Mouse (Mus musculus) monocyte, adult 59 days (primary cell): ENCODE results near the gene Slc9a1. TPM values are rescaled to one million over a fixed set of nuclear protein-coding genes. Genes with fewer than 3 reads are reported as not detected.

ENCODE experiments used
- total RNA-seq, 2 experiments: library from RNA; stranded (reverse); gene quantifications; one replicate each; pipeline ENCODE4 v1.2.4; 2023

Gene Slc9a1
- total RNA-seq = 10 to 100 TPM; 53.1 to 56.3 TPM

DNA sequence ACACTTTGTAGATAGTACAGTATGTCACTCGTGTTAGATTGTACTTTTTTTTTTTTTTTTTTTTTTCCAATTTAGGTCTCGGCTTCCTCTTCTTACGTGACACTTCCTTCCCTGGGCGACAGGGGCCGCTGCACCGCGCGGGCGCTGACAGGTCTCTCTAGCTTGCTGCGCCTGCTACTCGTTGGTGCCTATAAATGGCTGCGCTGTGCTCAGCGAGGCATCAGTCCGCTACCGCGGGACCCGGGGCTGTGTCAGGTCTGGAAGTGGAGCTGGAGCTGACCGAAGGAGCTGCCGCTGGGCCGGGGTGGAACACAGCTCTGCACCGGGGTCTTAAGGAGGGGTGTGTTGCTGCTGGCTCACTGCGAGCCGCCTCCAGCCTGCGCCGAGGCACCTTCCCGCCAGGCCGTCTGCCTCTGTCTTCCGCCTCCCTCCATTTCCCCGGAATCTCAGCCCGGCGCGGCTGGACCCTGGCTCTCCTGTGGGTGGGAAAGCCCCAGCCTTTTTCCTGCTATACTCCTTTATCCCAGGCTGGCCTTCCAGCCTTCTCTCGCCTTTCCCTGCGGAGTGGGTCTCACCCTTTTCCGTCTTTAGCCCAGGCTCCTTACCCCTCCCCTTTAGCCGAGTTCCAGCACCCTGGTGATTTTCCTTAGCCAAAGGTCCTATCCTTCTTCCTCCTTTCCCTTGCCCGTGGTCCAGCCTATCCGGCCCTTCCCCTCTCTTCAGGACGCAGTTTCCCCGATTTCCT is at the start of gene Slc9a1:
Gene Slc9a1, plus strand, starts transcription at position 154 of the 745 bp plus-strand sequence.

GRCm38 (mm10) chr4:133353367-133354365 is 15.8 kb upstream of the Slc9a1 start, which contains the start of gene Wdtc1:
Wdtc1 (minus strand) TSS chr4:133353481.

Other genes starting within 250 kb of the Slc9a1 start
- 100 to 1,000 TPM; 361 to 372 TPM for gene Wasf2, start 239.2 kb upstream of the Slc9a1 start, total RNA-seq
- 1 to 10 TPM in 1 of 2 experiments, not detected in 1; 1.2 TPM for gene Cd164l2, start 157.6 kb upstream of the Slc9a1 start, total RNA-seq
- gene Gpr3, start 157.2 kb upstream of the Slc9a1 start, total RNA-seq = under 1 TPM; 0.26 to 0.61 TPM
- gene Map3k6, start 128.9 kb upstream of the Slc9a1 start, total RNA-seq = 10 to 100 TPM in 1 of 2 experiments, 1 to 10 TPM in 1; 6.7 to 11.1 TPM
- gene Sytl1, start 106.6 kb upstream of the Slc9a1 start, total RNA-seq = under 1 TPM; 0.67 to 0.73 TPM
- 10 to 100 TPM; 35.3 to 41.7 TPM for gene Tmem222, start 91.9 kb upstream of the Slc9a1 start, total RNA-seq
- 10 to 100 TPM; 33.2 to 36.7 TPM for gene Wdtc1, start 16.2 kb upstream of the Slc9a1 start, total RNA-seq
- gene Tent5b, start 110.4 kb downstream of the Slc9a1 start, total RNA-seq = not detected
- 1 to 10 TPM in 1 of 2 experiments, not detected in 1; 1.2 TPM for gene Trnp1, start 128.8 kb downstream of the Slc9a1 start, total RNA-seq
- not detected for gene Kdf1, start 149.3 kb downstream of the Slc9a1 start, total RNA-seq
- gene Nudc, start 176.3 kb downstream of the Slc9a1 start, total RNA-seq = 10 to 100 TPM; 63.0 to 69.3 TPM
- gene Nr0b2, start 183.7 kb downstream of the Slc9a1 start, total RNA-seq = not detected
- gene Gpatch3, start 205.0 kb downstream of the Slc9a1 start, total RNA-seq = 10 to 100 TPM; 19.1 to 30.9 TPM
- gene Gpn2, start 214.7 kb downstream of the Slc9a1 start, total RNA-seq = 10 to 100 TPM; 16.8 to 18.4 TPM
- 1 to 10 TPM; 2.9 to 3.6 TPM for gene Sfn, start 232.5 kb downstream of the Slc9a1 start, total RNA-seq